Mouse (Mus musculus) central nervous system, embryonic 14 days (tissue): ENCODE measurements around the gene Dapk3. TPM values are rescaled to one million over a fixed set of nuclear protein-coding genes. Genes with fewer than 3 reads are reported as not detected.

Experiments used
- polyA plus RNA-seq: library from polyadenylated mRNA; depleted of rRNA; stranded (reverse); fragments of >200 nt; gene quantifications from 2 replicates; pipeline ENCODE4 v1.2.3, GENCODE M21; 2012; rRNA removed

Gene Dapk3
- polyA plus RNA-seq: 78.9 and 87.7 TPM in 2 replicates

GRCm38 (mm10) chr10:81182336-81183333, at the start of gene Dapk3:
TSS of gene Dapk3 (plus strand) at chr10:81183005.

GRCm38 (mm10) chr10:81134966-81135681, 47.7 kb upstream of the Dapk3 start, which contains the start of gene Zbtb7a:
TSS of gene Zbtb7a (plus strand) at chr10:81135220.

GRCm38 (mm10) chr10:81167200-81168086, 15.4 kb upstream of the Dapk3 start, which contains the start of gene Pias4:
TSS of gene Pias4 (minus strand) at chr10:81167923.

GRCm38 (mm10) chr10:81176466-81177271, 6.1 kb upstream of the Dapk3 start, which contains the start of gene Eef2:
TSS of gene Eef2 (plus strand) at chr10:81176631.

GRCm38 (mm10) chr10:81183805-81184204, 1.0 kb downstream of the Dapk3 start, which contains the start of gene 4930442H23Rik:
TSS of gene 4930442H23Rik (minus strand) at chr10:81183849.

GRCm38 (mm10) chr10:81201807-81202758, 19.3 kb downstream of the Dapk3 start, which contains the start of gene Nmrk2:
TSS of gene Nmrk2 (minus strand) at chr10:81202051.

GRCm38 (mm10) chr10:81230438-81231332, 47.9 kb downstream of the Dapk3 start, which contains the start of gene Atcay:
TSS of gene Atcay (minus strand) at chr10:81230833.

GRCm38 (mm10) chr10:81232580-81233225, 49.9 kb downstream of the Dapk3 start, which contains the start of gene Zfr2:
TSS of gene Zfr2 (plus strand) at chr10:81233155.

Other genes with a start within 250 kb of the Dapk3 start
- gene Gng7, start 168.1 kb upstream of the Dapk3 start, polyA plus RNA-seq: 10.9 and 12.3 TPM in 2 replicates
- 37.6 and 39.8 TPM in 2 replicates for gene Diras1, start 157.3 kb upstream of the Dapk3 start, polyA plus RNA-seq
- gene Slc39a3, start 145.6 kb upstream of the Dapk3 start, polyA plus RNA-seq: 53.7 and 54.5 TPM in 2 replicates
- gene Sgta, start 122.8 kb upstream of the Dapk3 start, polyA plus RNA-seq: 278 and 296 TPM in 2 replicates
- 68.1 and 69.3 TPM in 2 replicates for gene Thop1, start 113.0 kb upstream of the Dapk3 start, polyA plus RNA-seq
- 0.23 and 0.35 TPM in 2 replicates for gene Creb3l3, start 84.1 kb upstream of the Dapk3 start, polyA plus RNA-seq
- 179 and 186 TPM in 2 replicates for gene Map2k2, start 77.1 kb upstream of the Dapk3 start, polyA plus RNA-seq
- 10.6 and 12.4 TPM in 2 replicates for gene Zbtb7a, start 47.8 kb upstream of the Dapk3 start, polyA plus RNA-seq
- 41.9 and 42.9 TPM in 2 replicates for gene Pias4, start 15.1 kb upstream of the Dapk3 start, polyA plus RNA-seq
- 1,386 and 1,461 TPM in 2 replicates for gene Eef2, start 6.4 kb upstream of the Dapk3 start, polyA plus RNA-seq
- not detected in 2 replicates for gene 4930442H23Rik, start 844 bp downstream of the Dapk3 start, polyA plus RNA-seq
- 0.14 and 0.18 TPM in 2 replicates for gene Nmrk2, start 19.0 kb downstream of the Dapk3 start, polyA plus RNA-seq
- 103 and 115 TPM in 2 replicates for gene Atcay, start 47.8 kb downstream of the Dapk3 start, polyA plus RNA-seq
- 56.2 and 61.9 TPM in 2 replicates for gene Zfr2, start 50.1 kb downstream of the Dapk3 start, polyA plus RNA-seq
- gene Matk, start 69.9 kb downstream of the Dapk3 start, polyA plus RNA-seq: 27.4 and 30.6 TPM in 2 replicates
- 88.3 and 93.2 TPM in 2 replicates for gene Mrpl54, start 83.9 kb downstream of the Dapk3 start, polyA plus RNA-seq
- 42.9 and 51.3 TPM in 2 replicates for gene Apba3, start 84.0 kb downstream of the Dapk3 start, polyA plus RNA-seq
- gene Tjp3, start 108.6 kb downstream of the Dapk3 start, polyA plus RNA-seq: 4.5 and 4.8 TPM in 2 replicates
- 190 and 197 TPM in 2 replicates for gene Pip5k1c, start 110.0 kb downstream of the Dapk3 start, polyA plus RNA-seq
- gene Cactin, start 138.1 kb downstream of the Dapk3 start, polyA plus RNA-seq: 43.9 and 45.0 TPM in 2 replicates
- gene Tbxa2r, start 145.7 kb downstream of the Dapk3 start, polyA plus RNA-seq: 3.5 and 4.3 TPM in 2 replicates
- 0.04 and 0.13 TPM in 2 replicates for gene Gipc3, start 160.3 kb downstream of the Dapk3 start, polyA plus RNA-seq
- 68.8 and 75.6 TPM in 2 replicates for gene Hmg20b, start 167.5 kb downstream of the Dapk3 start, polyA plus RNA-seq
- gene Mfsd12, start 174.5 kb downstream of the Dapk3 start, polyA plus RNA-seq: 10.2 and 11.7 TPM in 2 replicates
- gene 4930404N11Rik, start 182.8 kb downstream of the Dapk3 start, polyA plus RNA-seq: 0.14 and 0.44 TPM in 2 replicates
- gene Fzr1, start 195.5 kb downstream of the Dapk3 start, polyA plus RNA-seq: 130 and 138 TPM in 2 replicates
- 65.9 and 67.3 TPM in 2 replicates for gene Dohh, start 201.4 kb downstream of the Dapk3 start, polyA plus RNA-seq
- gene Gm48551, start 201.5 kb downstream of the Dapk3 start, polyA plus RNA-seq: 6.7 and 7.1 TPM in 2 replicates
- 8.2 and 10.2 TPM in 2 replicates for gene Gm48552, start 206.0 kb downstream of the Dapk3 start, polyA plus RNA-seq
- gene Smim24, start 210.0 kb downstream of the Dapk3 start, polyA plus RNA-seq: 3.1 and 3.9 TPM in 2 replicates